Mouse (Mus musculus) left cerebral cortex, adult 8-10 months (tissue): ENCODE measurements around the gene Mylk4. TPM values are rescaled to one million over a fixed set of nuclear protein-coding genes. Genes with fewer than 3 reads are reported as not detected.

Source experiments
- DNase-seq, 2 experiments: peaks; one replicate each; pipeline ENCODE4 v3.0.0; 2022; ENCODE audit warnings: low spot score in 2 of 2
- total RNA-seq, 4 experiments: library from RNA; stranded (reverse); gene quantifications; 2 replicates each; pipeline ENCODE4 v1.2.4; 2022

The Mylk4 gene
- total RNA-seq, result under 1 TPM; 0.33 to 0.89 (median 0.80) TPM

DNA sequence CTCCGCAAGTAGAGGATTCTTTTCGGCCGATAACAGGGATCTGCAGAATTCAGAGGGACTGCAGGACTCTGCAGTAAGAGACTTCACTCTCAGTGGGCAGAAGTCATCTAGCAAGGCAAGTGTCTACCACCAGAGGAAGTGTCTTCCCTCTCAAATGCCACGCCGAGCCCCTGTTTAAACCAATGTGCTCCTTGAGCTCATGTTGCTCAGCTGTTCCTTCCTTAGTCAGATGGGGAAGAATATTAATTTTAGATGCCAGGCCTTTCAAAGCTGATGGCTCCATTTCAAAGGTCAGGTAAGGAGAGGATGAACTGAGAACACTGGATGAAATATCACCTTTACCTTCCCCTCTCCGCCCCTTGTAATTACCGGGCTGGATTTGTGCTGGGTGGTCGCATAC is at the start of gene Mylk4:
Mylk4 (minus strand) TSS at position 139 of the 400 bp plus-strand sequence.
- DNase-seq, result no peak

GRCm38 (mm10) chr13:32833237-32833636 is 49.5 kb upstream of the Mylk4 start:
- DNase-seq, result no peak

GRCm38 (mm10) chr13:32832776-32833175 is 49.0 kb upstream of the Mylk4 start:
- no peak for DNase-seq

- no peak for DNase-seq
Observed at GRCm38 (mm10) chr13:32831505-32832273, 47.9 kb upstream of the Mylk4 start.

- no peak for DNase-seq
Observed at GRCm38 (mm10) chr13:32828886-32829285, 45.1 kb upstream of the Mylk4 start.

DNA sequence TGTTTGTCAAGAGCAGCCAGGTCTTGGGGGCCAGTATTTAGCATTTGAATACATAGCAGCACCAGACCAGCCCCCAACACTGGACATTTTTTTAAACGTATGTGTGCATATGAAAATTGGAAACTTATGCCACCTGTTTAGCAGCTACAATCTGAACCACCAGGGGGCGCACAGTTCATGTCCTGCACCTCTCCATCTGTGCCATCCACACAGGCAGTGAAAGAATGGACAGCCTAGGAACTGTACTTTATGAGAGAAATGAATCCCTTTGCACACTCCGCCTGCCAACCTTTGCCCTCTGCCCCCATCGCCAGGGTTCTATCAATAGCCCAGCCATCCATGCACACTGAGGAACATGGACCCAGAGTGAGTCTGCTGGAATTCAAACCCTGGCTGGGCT is 44.2 kb upstream of the Mylk4 start:
- DNase-seq, result no peak

DNA sequence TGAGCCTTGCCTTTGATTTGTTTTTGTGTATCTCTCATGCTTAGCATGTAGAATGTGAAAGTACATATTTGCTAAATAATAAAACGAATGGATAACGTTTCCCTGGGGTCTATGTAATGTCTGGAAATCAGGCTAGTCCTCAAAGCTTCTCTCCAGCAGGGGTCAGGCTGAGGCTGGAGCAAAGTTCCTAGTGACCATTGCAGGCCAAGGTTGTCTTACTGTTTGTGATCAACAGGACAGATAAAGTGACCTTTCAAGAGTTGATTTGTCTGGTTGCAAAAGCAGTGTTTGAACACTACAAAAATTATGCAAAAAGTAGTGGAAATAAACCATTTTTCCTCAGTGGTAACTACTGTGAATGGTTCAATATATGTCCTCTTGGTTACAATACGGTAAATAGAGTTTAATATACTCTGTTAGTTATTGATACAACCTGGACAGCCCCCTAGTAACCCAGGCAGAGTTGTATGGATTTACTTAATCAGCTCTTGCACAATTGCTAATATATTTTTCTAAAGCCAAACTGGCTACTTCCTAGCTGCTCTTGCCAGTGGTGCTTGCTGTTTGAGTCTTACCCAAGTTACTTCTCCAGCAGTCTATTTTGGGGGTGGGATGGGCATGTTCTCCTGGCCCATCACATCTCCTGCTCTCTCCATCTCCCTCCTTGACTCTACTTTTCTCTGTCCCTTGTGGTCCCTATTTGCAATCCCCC is 43.5 kb upstream of the Mylk4 start:
- DNase-seq, result no peak

DNA sequence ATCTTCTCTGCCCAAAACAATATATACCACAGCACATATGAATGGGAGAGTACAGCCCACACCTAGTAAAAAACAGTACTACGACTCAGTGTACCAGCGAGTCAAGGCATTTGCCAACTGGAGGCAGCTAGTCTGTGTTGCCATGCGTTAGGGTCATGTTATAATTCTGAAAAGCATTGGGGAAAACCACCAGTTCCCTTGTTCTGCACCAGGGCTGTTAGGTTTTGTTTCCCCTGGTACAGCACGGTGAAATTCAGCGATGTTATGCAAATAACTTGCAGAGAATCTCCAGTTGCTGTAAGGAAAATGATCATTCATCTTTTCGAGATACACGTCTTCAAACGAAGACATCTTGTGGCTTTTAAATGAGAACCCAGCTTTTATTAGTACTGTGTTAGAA is 41.8 kb upstream of the Mylk4 start:
- DNase-seq, result no peak

DNA sequence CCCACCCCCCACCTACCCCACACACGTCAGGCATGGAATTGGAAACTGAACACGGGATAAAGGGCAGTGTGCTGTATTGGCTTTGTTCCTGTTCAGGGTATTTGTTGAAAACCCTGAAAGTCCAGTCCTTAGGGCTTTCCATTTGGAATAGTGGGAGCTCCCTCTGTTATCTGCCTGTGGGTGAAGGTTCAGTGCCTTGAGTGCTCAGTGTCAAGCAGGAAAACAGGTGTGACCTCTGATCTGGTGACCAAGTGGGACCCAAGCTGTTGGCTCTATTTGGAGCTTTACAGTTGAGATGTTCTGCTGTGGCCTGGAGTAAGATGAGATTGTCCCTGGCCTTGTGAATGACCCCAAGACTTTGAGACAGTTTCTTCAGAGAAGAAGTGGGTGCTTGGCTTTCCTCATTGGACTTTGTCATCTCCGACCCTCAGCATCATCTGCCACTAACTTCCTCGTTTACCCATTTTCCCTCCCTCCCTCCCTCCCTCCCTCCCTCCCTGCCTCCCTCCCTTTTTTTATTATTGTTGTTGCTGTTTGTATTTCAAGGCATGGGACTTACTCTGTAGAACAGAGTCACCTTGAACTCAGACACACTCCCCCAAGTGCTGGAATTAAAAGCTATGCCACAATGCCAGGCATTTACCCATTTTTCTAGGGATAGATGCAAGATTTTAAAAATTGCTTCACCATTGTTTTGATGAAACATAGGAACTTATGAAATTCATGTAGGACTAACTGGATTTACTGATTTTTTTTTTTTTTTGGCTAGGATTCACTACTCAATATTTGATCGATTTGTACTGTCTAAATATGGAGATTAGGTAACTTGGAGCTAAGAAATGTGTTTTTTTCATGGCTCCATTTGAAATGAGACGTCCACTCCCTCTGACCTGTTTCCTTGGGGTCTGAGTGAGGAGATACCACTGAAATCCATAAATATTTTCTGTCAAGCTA is 40.9 kb upstream of the Mylk4 start:
- no peak for DNase-seq

DNA sequence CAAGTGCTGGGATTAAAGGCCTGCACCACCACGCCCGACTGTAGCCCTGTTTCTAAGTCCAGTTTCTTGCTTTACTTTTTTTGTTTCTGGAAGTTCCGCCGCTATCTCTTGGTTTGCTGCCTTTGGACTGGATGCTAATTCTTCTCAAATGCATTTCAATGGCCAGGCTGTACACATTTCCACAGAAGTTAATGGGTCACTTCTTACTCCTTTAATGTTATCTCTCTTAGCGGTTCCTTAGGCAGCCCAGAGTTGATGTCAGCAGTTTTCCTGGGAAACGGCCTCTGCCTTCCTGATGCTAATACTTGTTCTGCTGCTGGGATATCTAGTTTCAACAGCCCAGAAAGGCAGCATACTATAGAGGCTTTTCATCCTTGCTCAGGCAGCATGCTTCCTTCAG is 39.4 kb upstream of the Mylk4 start:
- DNase-seq, result no peak

GRCm38 (mm10) chr13:32821671-32822070 is 37.9 kb upstream of the Mylk4 start:
- no peak for DNase-seq

DNA sequence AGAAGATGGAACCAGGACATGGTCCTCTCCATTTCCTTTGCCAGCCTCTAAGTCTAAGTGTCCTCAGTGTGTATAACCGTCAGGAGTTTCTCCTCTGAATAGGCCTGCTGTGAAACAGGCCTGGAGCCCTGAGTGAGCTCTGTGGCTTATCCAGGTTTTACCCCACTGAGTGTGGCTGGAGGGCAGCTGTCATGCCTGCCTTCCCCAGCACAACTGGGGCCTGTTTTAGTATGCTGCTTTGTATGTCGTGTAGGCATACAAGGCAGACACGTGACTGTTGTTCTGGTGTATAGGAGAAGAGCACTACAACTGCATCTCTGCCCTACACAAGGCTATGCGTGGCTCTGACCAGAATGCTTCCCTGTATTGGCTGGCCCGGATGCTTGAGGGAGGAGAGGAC is 36.2 kb upstream of the Mylk4 start:
- DNase-seq, result no peak

DNA sequence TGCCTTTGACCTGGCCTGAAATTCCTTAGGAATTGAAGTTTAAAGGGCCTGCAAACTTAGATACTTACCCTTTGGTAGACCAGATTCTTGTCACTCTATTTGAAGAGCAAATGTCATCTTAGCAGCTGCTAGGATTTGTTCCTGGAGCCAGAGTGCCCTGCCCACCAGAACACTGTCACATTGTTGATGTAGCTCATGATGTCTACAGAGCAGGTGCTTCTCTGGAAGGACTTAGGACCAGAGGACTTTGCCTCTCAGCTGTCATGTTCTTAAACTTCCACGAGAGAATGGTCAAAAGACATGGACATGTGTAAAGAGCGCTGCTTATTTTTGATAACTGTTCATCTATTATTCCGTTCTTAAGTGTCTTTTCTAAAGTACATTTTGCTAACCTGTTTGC is 35.5 kb upstream of the Mylk4 start:
- no peak for DNase-seq

DNA sequence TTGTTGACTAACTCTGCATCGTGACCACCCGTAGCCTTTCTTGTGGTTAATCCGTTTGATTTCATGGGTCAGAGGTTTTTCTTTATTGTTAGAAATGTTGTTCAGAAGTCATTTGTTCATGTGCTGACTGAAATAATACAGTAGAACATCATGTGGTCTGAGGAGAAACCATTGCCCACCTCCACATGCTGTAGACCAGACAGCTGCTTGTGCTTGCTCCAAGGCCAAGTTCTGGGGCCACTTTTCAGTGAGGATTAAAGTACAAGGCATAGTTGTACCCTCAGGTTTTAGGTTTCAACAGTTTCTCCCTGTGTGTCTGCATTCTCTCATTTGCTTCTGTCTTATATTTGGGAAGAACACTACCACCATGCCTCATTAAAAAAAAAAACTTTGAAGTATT is 23.9 kb upstream of the Mylk4 start:
- DNase-seq, result no peak

DNA sequence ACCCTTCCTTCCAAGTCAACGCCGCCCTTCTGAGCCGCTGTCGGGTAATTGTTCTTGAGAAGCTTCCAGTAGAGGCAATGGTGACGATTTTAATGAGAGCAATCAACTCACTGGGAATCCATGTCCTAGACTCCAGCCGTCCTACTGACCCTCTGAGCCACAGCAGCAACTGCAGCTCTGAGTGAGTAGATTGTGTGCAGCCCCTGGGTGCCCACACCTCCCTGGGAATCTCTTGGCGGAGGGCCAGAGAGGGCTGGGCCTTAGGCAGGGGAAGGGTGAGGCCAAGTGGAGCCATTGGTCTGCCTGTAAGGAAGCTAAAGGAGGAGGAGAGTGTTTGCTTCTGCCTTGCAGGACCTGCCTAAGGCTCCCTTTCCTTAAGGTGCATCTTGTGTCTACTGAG is 23.1 kb upstream of the Mylk4 start:
- no peak for DNase-seq

DNA sequence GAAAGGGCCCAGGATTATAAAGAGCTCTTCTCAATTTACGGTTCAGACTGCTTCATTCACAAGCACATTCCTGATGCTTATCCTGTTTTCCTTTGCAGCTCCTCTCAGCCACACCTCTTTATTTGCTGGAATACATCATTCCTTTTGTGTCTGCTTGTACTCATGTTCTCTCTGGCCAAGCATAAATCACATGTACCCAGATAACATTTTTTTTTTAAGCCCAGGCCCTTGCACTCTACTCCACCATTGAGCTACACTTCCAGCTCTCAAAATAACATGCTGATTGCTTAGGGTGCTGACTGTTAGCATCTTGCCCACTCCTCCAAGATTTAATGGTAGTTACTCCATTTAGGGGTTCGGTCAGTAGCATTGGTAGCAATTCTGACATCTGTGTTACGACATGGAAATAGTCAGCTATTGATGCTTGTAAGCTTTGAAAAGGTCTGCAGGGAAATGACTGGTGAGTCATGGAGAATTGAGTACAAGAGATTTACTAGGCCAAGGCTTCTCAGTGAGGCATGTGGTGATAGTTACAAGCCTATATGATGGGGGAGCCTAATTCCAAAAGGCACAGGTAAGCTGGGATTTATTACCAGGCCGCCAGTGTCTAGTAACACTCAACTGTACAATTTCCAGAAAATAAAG is 20.1 kb upstream of the Mylk4 start:
- DNase-seq, result no peak

DNA sequence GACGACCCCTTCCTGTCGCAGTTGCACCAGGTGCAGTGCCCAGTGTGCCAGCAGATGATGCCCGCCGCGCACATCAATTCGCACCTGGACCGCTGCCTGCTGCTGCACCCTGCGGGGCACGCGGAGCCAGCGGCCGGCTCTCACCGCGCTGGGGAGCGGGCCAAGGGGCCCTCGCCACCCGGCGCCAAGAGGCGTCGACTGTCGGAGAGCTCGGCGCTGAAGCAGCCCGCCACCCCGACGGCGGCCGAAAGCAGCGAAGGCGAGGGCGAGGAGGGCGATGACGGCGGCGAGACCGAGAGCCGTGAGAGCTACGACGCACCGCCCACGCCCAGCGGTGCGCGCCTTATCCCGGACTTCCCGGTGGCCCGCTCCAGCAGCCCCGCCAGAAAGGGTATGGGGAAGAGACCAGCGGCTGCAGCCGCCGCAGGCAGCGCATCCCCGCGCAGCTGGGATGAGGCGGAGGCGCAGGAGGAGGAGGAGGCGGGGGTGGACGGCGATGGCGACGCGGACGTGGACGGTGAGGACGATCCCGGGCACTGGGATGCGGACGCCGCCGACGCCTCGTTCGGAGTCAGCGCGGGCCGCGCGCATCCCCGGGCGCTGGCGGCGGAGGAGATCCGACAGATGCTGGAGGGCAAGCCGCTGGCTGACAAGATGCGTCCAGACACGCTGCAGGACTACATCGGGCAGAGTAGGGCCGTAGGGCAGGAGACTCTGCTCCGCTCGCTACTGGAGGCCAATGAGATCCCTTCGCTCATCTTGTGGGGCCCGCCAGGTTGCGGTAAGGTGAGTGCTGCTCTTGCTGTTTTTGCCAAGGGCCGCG is 18.7 kb upstream of the Mylk4 start, which contains the start of gene D930007J09Rik:
D930007J09Rik (minus strand) TSS at position 591 of the 823 bp plus-strand sequence.
- DNase-seq, result peak; percentile 44 to 58

GRCm38 (mm10) chr13:32801693-32802221 is 18.0 kb upstream of the Mylk4 start, which contains the start of gene Wrnip1:
Gene Wrnip1 (plus strand): TSS chr13:32802038.
- peak; percentile 89 to 99 for DNase-seq

DNA sequence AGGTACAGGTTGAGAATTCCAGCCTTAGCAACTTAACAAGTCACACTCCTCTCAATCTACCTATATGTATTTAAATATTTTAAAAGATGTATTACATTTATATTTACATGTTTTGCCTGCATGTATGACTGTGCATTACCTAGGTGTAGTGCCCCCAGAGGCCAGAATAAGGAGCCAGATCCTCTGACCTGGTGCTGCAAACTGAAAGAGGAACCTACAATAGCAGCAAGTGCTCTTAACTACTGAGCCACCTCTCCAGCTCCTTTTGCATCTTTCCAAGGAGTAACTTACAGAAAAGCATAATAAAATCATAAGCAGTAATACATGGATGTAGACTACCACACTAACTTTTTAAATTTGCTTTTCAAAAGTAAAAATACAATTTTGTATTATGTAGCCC is 17.1 kb upstream of the Mylk4 start:
- DNase-seq, result no peak

DNA sequence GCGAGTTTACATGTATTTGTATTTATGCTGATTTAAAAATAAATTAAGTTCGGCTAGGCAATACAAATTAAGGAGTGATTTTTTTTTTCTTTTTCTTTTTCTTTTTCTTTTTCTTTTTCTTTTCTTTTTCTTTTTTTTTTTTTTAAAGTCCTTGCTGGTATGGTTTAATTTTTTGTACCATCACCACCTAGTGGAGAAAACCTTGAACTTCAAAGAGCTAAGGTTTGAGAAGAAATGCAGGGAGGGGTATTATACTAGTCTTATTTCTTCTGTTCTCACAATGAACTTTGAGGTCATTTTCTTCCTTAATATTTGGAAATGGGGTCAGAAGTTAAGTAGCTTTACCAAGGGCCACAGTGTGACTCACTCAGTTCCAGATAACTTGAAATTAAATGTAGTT is 15.4 kb upstream of the Mylk4 start:
- no peak for DNase-seq
